Mouse (Mus musculus): ENCODE results near the gene Atp10a. TPM values are rescaled to one million over a fixed set of nuclear protein-coding genes. Genes with fewer than 3 reads are reported as not detected.

The Atp10a gene
- polyA plus RNA-seq, 1 experiment from 2014 or later, result 2.2 TPM

- Histone ChIP-seq H3K9ac (no peak overlapping the region), H3K36me3 (no peaks in the 10 kb centered on the region), H3K27ac (ENCODE audit: poor library complexity, severe bottlenecking) (no peak overlapping the region), H3K27me3 (replicated peaks) (no peaks in the 10 kb centered on the region), H3K4me1 (replicated peaks) (0 out of 2 replicates have a peak, but pooled peaks cover 4% of the 10 kb centered on the region), H3K4me3 (no peak overlapping the region), H3K4me2 (no peak overlapping the region), H3K9me3 (replicated peaks) (no peaks in the 10 kb centered on the region)
- ATAC-seq (ENCODE audit: insufficient number of reproducible peaks, low FRiP score), result no peak
- WGBS, result 81% methylated on average over 4 of the region's 4 CpGs
Observed at GRCm38 (mm10) chr7:58740842-58741241, 84.9 kb downstream of the Atp10a start.

DNA sequence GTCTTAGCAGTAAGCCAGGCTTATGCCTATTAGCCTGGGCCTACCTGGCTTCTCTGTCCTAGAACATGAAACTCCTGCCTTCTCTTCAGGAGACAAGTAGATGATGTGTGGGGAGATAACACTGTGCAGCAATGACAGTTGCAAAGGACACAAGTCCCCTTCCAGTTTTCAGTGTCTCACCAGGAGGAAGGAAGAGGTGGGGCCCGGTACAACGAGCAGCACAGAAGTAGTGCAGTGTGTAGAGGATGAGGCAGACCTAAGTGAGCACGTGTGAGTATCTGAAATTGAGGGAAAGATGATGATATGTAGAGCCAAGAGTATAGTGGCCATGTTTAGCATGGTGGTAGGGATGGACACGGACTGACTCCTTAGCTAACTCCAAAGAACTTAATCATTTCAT, 86.0 kb downstream of the Atp10a start:
- no peaks in the 10 kb centered on the region for H3K9me3 ChIP-seq (replicated peaks)
- 56% methylated on average over 4 of the region's 4 CpGs for WGBS

DNA sequence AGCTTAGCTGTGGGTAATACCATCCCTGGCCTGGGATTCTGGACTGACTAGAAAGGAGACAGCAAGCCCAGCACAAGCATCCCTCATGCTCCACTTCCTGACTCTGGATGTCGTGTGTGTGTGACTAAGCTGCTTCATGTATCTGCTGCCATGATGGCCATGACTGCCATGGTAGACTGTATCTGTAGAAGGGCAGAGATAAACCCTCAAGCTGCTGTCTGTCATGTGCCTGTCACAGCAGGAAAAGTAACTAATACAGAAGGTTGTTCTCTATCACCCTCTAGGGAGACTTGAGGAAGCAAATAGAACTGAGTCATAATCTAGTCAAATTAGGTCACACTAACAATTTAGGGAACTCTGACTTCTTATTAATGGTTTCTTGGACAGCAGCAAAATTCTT, 86.7 kb downstream of the Atp10a start:
- H3K27ac ChIP-seq (ENCODE audit: poor library complexity, severe bottlenecking), result no peak overlapping the region
- no peaks in the 10 kb centered on the region for H3K27me3 ChIP-seq (replicated peaks)
- H3K9me3 ChIP-seq (replicated peaks), result no peaks in the 10 kb centered on the region
- 42% methylated on average over 1 of the region's 1 CpGs for WGBS
- H3K4me3 ChIP-seq, result no peak overlapping the region
- H3K9ac ChIP-seq, result no peak overlapping the region
- H3K36me3 ChIP-seq, result no peaks in the 10 kb centered on the region
- H3K4me1 ChIP-seq (replicated peaks), result 0 out of 2 replicates have a peak, but pooled peaks cover 4% of the 10 kb centered on the region
- no peak overlapping the region for H3K4me2 ChIP-seq
- no peak for ATAC-seq (ENCODE audit: insufficient number of reproducible peaks, low FRiP score)

More for the DNA sequence above, 86.0 kb downstream of the Atp10a start:
- ATAC-seq (ENCODE audit: insufficient number of reproducible peaks, low FRiP score), result no peak
- no peak overlapping the region for H3K9ac ChIP-seq
- no peak overlapping the region for H3K4me3 ChIP-seq
- 0 out of 2 replicates have a peak, but pooled peaks cover 4% of the 10 kb centered on the region for H3K4me1 ChIP-seq (replicated peaks)
- no peak overlapping the region for H3K4me2 ChIP-seq
- no peaks in the 10 kb centered on the region for H3K36me3 ChIP-seq
- H3K27ac ChIP-seq (ENCODE audit: poor library complexity, severe bottlenecking), result no peak overlapping the region
- H3K27me3 ChIP-seq (replicated peaks), result no peaks in the 10 kb centered on the region

DNA sequence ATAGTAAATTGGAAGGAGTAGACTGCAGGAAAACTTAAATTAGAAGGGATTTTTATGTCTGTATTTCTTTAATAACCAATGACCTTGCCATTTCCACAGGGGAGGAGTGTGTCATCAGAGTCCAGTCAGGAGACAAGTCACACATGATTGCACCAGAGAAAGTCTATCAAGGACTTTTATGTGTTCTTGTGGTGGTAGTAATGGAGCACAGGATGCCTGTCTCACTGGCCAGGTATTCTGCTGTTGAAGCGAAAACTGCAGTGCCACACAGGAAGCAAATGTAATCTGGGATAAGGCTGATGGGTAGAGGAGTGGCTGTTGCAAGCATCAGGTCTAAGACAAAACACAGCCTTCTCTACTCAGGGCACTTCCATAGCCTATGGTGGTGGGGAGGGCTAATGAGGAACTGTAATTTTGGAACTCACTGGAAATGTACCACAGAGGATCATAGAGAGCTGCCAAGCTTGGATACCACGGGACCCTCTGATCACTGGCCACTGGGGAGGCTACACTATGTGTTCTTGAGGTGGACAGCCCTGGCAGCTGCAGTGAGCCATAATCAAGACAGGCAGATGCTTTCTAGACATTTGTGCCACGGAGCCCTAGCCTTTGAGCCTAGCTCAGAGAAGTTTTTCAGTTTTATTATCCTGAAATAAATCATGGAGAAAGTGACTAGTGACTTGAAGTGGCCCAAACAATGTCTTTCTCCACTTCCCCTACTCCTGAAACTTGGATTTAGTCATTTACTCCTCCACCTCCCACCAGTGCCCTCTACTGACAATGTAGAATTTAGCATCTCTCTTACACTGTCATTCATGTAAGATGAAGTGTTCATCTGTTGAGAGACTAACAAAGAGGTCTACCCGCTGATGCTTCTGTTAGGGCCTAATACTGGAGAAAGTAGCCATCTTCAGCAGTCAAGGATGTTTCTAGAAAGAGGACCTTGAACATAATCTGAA, 87.7 kb downstream of the Atp10a start:
- Histone ChIP-seq H3K27ac (ENCODE audit: poor library complexity, severe bottlenecking) (no peak overlapping the region), H3K4me2 (no peak overlapping the region), H3K36me3 (no peaks in the 10 kb centered on the region), H3K27me3 (replicated peaks) (no peaks in the 10 kb centered on the region), H3K9ac (no peak overlapping the region), H3K4me1 (replicated peaks) (0 out of 2 replicates have a peak, but pooled peaks cover 4% of the 10 kb centered on the region), H3K9me3 (replicated peaks) (no peaks in the 10 kb centered on the region), H3K4me3 (no peak overlapping the region)
- ATAC-seq (ENCODE audit: insufficient number of reproducible peaks, low FRiP score), result no peak
- 71% methylated on average over 4 of the region's 4 CpGs for WGBS

DNA sequence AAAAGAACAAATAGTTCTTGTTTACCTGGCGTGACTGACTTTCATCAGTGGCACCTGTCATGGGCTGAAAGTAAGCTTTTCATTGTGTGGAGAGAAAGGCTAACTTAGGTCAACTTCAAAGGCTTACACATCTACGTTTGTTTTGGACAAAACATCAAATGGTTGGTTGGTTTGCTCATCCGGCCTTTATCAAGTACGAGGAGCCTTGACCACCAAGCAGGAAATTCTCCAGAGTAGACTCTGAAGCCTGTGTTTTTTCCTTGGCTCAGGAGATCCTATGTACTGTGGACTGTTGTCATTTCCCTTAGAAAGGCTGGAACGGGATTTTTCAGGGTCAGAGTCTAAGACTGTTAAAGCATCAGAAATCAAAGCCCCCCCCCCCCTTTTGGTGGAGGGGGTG, 90.9 kb downstream of the Atp10a start:
- WGBS, result 52% methylated on average over 5 of the region's 5 CpGs
- H3K4me1 ChIP-seq (replicated peaks), result peaks cover 9% of the 10 kb centered on the region; the same call in 1 of the 2 replicates
- no peak overlapping the region for H3K27ac ChIP-seq (ENCODE audit: poor library complexity, severe bottlenecking)
- H3K27me3 ChIP-seq (replicated peaks), result no peaks in the 10 kb centered on the region
- no peak overlapping the region for H3K4me2 ChIP-seq
- H3K36me3 ChIP-seq, result no peaks in the 10 kb centered on the region
- no peak overlapping the region for H3K4me3 ChIP-seq
- H3K9ac ChIP-seq, result no peak overlapping the region
- H3K9me3 ChIP-seq (replicated peaks), result no peaks in the 10 kb centered on the region
- peak; percentile 53; the same call in 1 of the 2 replicates for ATAC-seq (ENCODE audit: insufficient number of reproducible peaks, low FRiP score)

GRCm38 (mm10) chr7:58749904-58750612, 94.1 kb downstream of the Atp10a start:
- H3K4me2 ChIP-seq, result no peak overlapping the region
- no peaks in the 10 kb centered on the region for H3K9me3 ChIP-seq (replicated peaks)
- no peak for ATAC-seq (ENCODE audit: insufficient number of reproducible peaks, low FRiP score)
- H3K36me3 ChIP-seq, result no peaks in the 10 kb centered on the region
- 70% methylated on average over 6 of the region's 6 CpGs for WGBS
- H3K4me3 ChIP-seq, result no peak overlapping the region
- H3K4me1 ChIP-seq (replicated peaks), result peaks cover 9% of the 10 kb centered on the region; the same call in 1 of the 2 replicates
- no peaks in the 10 kb centered on the region for H3K27me3 ChIP-seq (replicated peaks)
- no peak overlapping the region for H3K27ac ChIP-seq (ENCODE audit: poor library complexity, severe bottlenecking)
- no peak overlapping the region for H3K9ac ChIP-seq

- H3K4me2 ChIP-seq, result no peak overlapping the region
- H3K27me3 ChIP-seq (replicated peaks), result no peaks in the 10 kb centered on the region
- no peak overlapping the region for H3K27ac ChIP-seq (ENCODE audit: poor library complexity, severe bottlenecking)
- H3K9me3 ChIP-seq (replicated peaks), result no peaks in the 10 kb centered on the region
- no peak for ATAC-seq (ENCODE audit: insufficient number of reproducible peaks, low FRiP score)
- H3K4me1 ChIP-seq (replicated peaks), result peaks cover 10% of the 10 kb centered on the region; the same call in 1 of the 2 replicates
- no peak overlapping the region for H3K9ac ChIP-seq
- no peaks in the 10 kb centered on the region for H3K36me3 ChIP-seq
- no peak overlapping the region for H3K4me3 ChIP-seq
- 76% methylated on average over 5 of the region's 5 CpGs for WGBS
Observed at GRCm38 (mm10) chr7:58752041-58752440, 96.1 kb downstream of the Atp10a start.

GRCm38 (mm10) chr7:58754076-58754475, 98.1 kb downstream of the Atp10a start:
- Histone ChIP-seq H3K9me3 (replicated peaks) (no peaks in the 10 kb centered on the region), H3K27ac (ENCODE audit: poor library complexity, severe bottlenecking) (no peak overlapping the region), H3K4me3 (no peak overlapping the region), H3K27me3 (replicated peaks) (no peaks in the 10 kb centered on the region), H3K4me2 (no peak overlapping the region), H3K36me3 (no peaks in the 10 kb centered on the region), H3K9ac (no peak overlapping the region), H3K4me1 (replicated peaks) (peaks cover 14% of the 10 kb centered on the region; the same call in 1 of the 2 replicates)
- WGBS, result 76% methylated on average over 1 of the region's 1 CpGs
- no peak for ATAC-seq (ENCODE audit: insufficient number of reproducible peaks, low FRiP score)

DNA sequence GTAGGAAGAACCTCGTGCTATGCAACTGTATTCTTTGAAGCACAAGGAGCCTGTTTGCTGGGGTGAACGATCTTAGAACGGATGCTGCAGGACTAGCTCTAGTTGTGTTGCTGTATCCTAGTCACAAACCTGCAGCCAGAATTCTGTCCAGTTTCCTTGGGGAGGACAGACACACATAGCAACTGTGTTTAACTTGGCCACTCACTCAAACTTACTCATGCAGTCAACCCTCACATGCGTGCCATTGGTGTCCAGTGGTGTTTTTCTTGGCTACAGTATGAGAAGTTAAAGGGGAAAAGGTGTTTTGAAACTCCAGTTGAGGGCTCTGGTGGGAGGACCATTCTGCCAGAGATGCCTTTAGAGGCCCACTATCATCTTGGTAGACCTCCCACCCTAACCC, 98.6 kb downstream of the Atp10a start:
- Histone ChIP-seq H3K9ac (no peak overlapping the region), H3K27me3 (replicated peaks) (no peaks in the 10 kb centered on the region), H3K4me2 (no peak overlapping the region), H3K9me3 (replicated peaks) (no peaks in the 10 kb centered on the region), H3K36me3 (no peaks in the 10 kb centered on the region), H3K27ac (ENCODE audit: poor library complexity, severe bottlenecking) (no peak overlapping the region), H3K4me3 (no peak overlapping the region), H3K4me1 (replicated peaks) (peaks cover 14% of the 10 kb centered on the region; the same call in 1 of the 2 replicates)
- 73% methylated on average over 4 of the region's 4 CpGs for WGBS
- ATAC-seq (ENCODE audit: insufficient number of reproducible peaks, low FRiP score), result no peak

- Histone ChIP-seq H3K36me3 (no peaks in the 10 kb centered on the region), H3K9me3 (replicated peaks) (no peaks in the 10 kb centered on the region), H3K9ac (no peak overlapping the region), H3K4me3 (no peak overlapping the region), H3K27ac (ENCODE audit: poor library complexity, severe bottlenecking) (no peak overlapping the region), H3K27me3 (replicated peaks) (no peaks in the 10 kb centered on the region), H3K4me1 (replicated peaks) (peaks cover 14% of the 10 kb centered on the region; the same call in 1 of the 2 replicates), H3K4me2 (no peak overlapping the region)
- ATAC-seq (ENCODE audit: insufficient number of reproducible peaks, low FRiP score), result no peak
Observed at GRCm38 (mm10) chr7:58755083-58755482, 99.1 kb downstream of the Atp10a start.

GRCm38 (mm10) chr7:58755846-58756245, 99.9 kb downstream of the Atp10a start:
- H3K36me3 ChIP-seq, result no peaks in the 10 kb centered on the region
- no peak overlapping the region for H3K9ac ChIP-seq
- H3K4me2 ChIP-seq, result no peak overlapping the region
- H3K4me3 ChIP-seq, result no peak overlapping the region
- no peak for ATAC-seq (ENCODE audit: insufficient number of reproducible peaks, low FRiP score)
- 32% methylated on average over 1 of the region's 1 CpGs for WGBS
- H3K27ac ChIP-seq (ENCODE audit: poor library complexity, severe bottlenecking), result no peak overlapping the region
- H3K4me1 ChIP-seq (replicated peaks), result peaks cover 14% of the 10 kb centered on the region; the same call in 1 of the 2 replicates
- no peaks in the 10 kb centered on the region for H3K9me3 ChIP-seq (replicated peaks)
- no peaks in the 10 kb centered on the region for H3K27me3 ChIP-seq (replicated peaks)

Data from heart, embryonic 12.5 days (tissue).